Mouse (Mus musculus) liver, adult 2 months (tissue): ENCODE measurements at regions not wholly inside any gene's neighbourhood (a gene's known extent, or its start where the extent isn't known, plus 50 kb on each side); places are given as distances from the start of the nearest gene placed in this dataset.
"Not testable (repeated sequence)": the region's sequence is repeated elsewhere in the genome, so short reads cannot be mapped to it uniquely, and the experiment has no call there.

Experiments used
- DNase-seq: peaks from one replicate; pipeline ENCODE4 v3.0.0-alpha.2; 2011; ENCODE audit warnings: low read depth, low spot score; ENCODE audit errors: extremely low read depth
- H3K27ac ChIP-seq: fragments of 200-500 bp; replicated peaks from 2 replicates; pipeline ENCODE4 v1.5.1; 2012; ENCODE audit warnings: low read depth, mild to moderate bottlenecking, control low read depth, inconsistent platforms, low read length; ENCODE audit not compliant: insufficient read depth
- H3K27me3 ChIP-seq: fragments of 200-500 bp; 2 replicates; pipeline ENCODE4 v1.6.1; 2012; ENCODE audit warnings: mild to moderate bottlenecking, moderate library complexity, low read length, inconsistent platforms; ENCODE audit not compliant: control insufficient read depth, insufficient read depth
- H3K36me3 ChIP-seq: fragments of 200-500 bp; 2 replicates; pipeline ENCODE4 v1.6.1; 2012; ENCODE audit warnings: low read length, inconsistent platforms; ENCODE audit not compliant: control insufficient read depth, insufficient read depth
- H3K4me1 ChIP-seq: fragments of 200-500 bp; 2 replicates; pipeline ENCODE4 v1.6.1; 2011; ENCODE audit warnings: low read length; ENCODE audit not compliant: control insufficient read depth, insufficient read depth
- H3K4me3 ChIP-seq: fragments of 200-500 bp; 2 replicates; pipeline ENCODE4 v1.5.1; 2011; ENCODE audit warnings: low read depth, mild to moderate bottlenecking, control low read depth, low read length, moderate library complexity; ENCODE audit not compliant: insufficient read depth
- H3K79me2 ChIP-seq: fragments of 200-500 bp; 2 replicates; pipeline ENCODE4 v1.6.1; 2012; ENCODE audit warnings: inconsistent platforms, mild to moderate bottlenecking, low read length, moderate library complexity; ENCODE audit not compliant: control insufficient read depth, insufficient read depth
- H3K9ac ChIP-seq: fragments of 200-500 bp; 2 replicates; pipeline ENCODE4 v1.6.1; 2012; ENCODE audit warnings: low read depth, mild to moderate bottlenecking, control low read depth, inconsistent platforms, low read length
- CTCF ChIP-seq: fragments of 200-500 bp; IDR thresholded peaks from 2 replicates; pipeline ENCODE4 v1.5.1; 2011; ENCODE audit warnings: low read depth, low read length, control low read depth
- WGBS: fragments of 180-500 bp; shearing (Covaris S2); methylation state at CpG from one replicate; pipeline ENCODE4 v1.1.7; 2018; 5-methylcytosine and 5-hydroxymethylcytosine counted together

DNA sequence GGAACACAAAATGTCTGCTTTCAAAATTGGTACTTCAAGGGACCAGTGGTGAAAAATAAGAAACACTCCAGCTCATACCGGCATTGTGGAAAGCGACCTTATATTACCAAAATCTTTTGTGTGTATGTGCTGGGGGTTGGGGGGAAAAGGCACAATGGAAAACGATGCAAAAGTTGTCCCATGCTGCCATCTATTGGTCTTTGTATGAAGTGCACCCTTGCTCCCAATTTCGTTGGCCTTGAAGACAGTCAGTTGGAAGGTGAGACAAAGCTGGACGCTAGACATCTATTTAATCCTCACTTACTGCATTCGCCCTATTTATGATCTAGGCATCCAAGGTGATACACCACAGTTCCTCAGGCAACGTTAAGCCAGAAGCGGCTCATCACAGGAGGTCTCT, 186.6 kb downstream of the BC048507 start:
- DNase-seq, result peak; percentile 9
- not testable (repeated sequence) for H3K4me1 ChIP-seq, H3K79me2 ChIP-seq, H3K27ac ChIP-seq, H3K4me3 ChIP-seq, H3K9ac ChIP-seq, H3K27me3 ChIP-seq, H3K36me3 ChIP-seq
- TF ChIP-seq CTCF, result peak; percentile 40
- WGBS, result 20% methylated on average over 8 of the region's 8 CpGs

DNA sequence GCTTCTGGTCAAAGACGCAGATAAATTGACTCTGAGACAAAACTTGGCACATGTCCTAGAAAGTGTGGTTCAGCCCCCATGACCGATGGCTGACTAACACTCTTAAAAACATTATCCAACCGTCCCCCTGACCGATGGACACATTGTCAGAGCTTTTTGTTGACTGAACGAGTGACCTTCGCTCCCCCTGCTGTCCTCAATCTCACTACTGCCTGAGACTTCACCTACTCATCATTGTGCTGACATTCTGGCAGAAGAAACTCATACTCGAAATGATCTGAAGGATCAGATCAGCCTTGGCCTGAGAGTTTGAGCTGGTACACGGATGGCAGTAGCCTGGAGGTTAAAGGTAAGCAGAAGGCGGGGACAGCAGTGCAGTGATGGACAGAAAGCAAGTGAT, 230.2 kb downstream of the BC048507 start:
- not testable (repeated sequence) for H3K27me3 ChIP-seq, H3K4me1 ChIP-seq, H3K9ac ChIP-seq, H3K36me3 ChIP-seq, H3K79me2 ChIP-seq, H3K27ac ChIP-seq, H3K4me3 ChIP-seq, DNase-seq
- WGBS, result 55% methylated on average over 9 of the region's 9 CpGs

DNA sequence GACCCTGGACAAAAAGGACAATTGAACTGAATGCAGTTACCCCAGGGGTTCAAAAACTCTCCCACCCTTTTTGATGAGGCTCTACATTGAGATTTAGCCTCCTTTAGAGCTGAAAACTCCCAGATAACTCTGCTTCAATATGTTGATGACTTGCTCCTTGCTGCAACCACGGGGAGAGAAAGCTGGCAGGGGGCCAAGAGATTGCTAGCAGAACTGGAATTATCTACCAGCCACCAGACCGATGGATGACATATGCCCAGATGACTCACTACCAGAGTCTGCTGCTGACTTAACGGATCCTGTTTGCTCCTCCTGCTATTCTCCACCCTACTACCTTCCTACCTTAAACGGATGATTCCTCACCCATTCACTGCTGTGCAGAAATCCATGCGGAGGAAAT, 253.7 kb downstream of the BC048507 start:
- not testable (repeated sequence) for H3K36me3 ChIP-seq, H3K9ac ChIP-seq
- 76% methylated on average over 5 of the region's 5 CpGs for WGBS

More for the DNA sequence above, 253.7 kb downstream of the BC048507 start:
- not testable (repeated sequence) for DNase-seq, H3K27me3 ChIP-seq, H3K4me3 ChIP-seq, H3K4me1 ChIP-seq, H3K27ac ChIP-seq, H3K79me2 ChIP-seq
